Mouse (Mus musculus): ENCODE results near the gene Zfp53. TPM values are rescaled to one million over a fixed set of nuclear protein-coding genes. Genes with fewer than 3 reads are reported as not detected.

Gene Zfp53
- polyA plus RNA-seq, 1 experiment, result 2.2 TPM

DNA sequence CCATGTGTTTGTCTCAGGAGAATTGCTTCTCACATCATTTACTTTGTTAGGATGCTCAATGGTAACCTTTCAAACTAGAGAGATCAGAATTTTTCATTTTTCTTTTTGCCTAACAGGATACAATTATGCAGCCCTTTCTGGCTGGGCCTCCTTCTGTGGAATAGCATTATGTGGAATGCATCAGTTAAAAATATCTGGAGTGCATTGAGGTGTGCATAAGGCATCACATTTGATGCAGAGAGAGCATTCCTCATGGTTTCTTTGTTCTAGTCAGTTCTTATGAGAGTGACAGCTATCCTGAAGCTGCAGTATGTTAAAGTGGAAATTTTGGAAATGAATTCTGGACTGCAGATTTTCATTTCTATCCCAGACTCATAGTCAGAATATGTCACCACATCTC is 37.5 kb downstream of the Zfp53 start:
- no peaks in the 10 kb centered on the region for H3K36me3 ChIP-seq (ENCODE audit: control insufficient read depth, insufficient read depth, low read length)
- no peak overlapping the region for H3K27ac ChIP-seq (ENCODE audit: insufficient read depth, low read length)
- no peak for DNase-seq (ENCODE audit: low read depth in 1 of 2, low spot score in 2 of 2)
- no peak overlapping the region for H3K4me3 ChIP-seq (ENCODE audit: extremely low read depth, insufficient read depth, insufficient read length)
- no peaks in the 10 kb centered on the region; the same call in 1 of the 2 replicates for H3K4me1 ChIP-seq (ENCODE audit: control insufficient read depth, insufficient read depth, insufficient read length)
- TF ChIP-seq CTCF (IDR thresholded peaks at IDR 0.05; ENCODE audit: extremely low read depth, insufficient read depth, insufficient read length, insufficient replicate concordance) (no peak), POLR2A (IDR thresholded peaks at IDR 0.05; ENCODE audit: low read depth, low read length) (no peak)
- no peaks in the 10 kb centered on the region for H3K27me3 ChIP-seq (ENCODE audit: control insufficient read depth, insufficient read depth, low read length)

DNA sequence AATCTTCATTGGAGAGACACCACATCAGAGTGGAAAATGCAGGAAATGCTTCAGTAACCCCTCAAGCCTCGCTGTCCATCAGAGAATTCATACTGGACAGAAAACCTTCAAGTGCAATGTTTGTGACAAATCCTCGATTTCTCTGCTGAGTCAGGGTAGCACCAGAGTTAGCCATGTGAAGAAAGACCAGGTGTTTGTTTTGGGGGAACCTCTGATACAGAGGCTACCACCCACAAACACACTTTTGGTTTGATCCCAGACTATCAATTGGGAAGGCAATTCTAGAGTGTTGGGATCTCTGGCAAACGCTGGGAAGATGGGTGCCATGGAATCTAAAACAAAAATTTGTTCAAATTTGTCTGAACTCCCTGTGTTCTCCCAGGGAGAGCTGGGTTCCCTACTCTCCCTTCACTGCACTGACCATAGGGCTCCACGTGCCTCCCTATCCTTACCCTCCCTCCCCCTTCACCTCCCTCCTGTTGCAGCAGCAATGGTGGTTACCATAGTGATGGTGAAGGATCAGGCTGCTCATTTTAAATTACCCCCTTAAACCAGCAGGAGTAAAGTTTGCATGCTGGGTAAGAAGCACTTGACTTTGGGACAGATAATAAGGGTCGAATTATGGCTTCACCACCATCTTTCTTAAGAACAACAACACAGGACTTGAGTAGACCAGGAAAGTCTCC is 42.0 kb downstream of the Zfp53 start:
- Histone ChIP-seq H3K4me1 (ENCODE audit: control insufficient read depth, insufficient read depth, insufficient read length) (peaks cover 13% of the 10 kb centered on the region; the same call in 1 of the 2 replicates), H3K36me3 (ENCODE audit: control insufficient read depth, insufficient read depth, low read length) (no peaks in the 10 kb centered on the region), H3K27ac (ENCODE audit: insufficient read depth, low read length) (no peak overlapping the region), H3K27me3 (ENCODE audit: control insufficient read depth, insufficient read depth, low read length) (no peaks in the 10 kb centered on the region), H3K4me3 (ENCODE audit: extremely low read depth, insufficient read depth, insufficient read length) (no peak overlapping the region)
- TF ChIP-seq CTCF (IDR thresholded peaks at IDR 0.05; ENCODE audit: extremely low read depth, insufficient read depth, insufficient read length, insufficient replicate concordance), result no peak
- TF ChIP-seq POLR2A (IDR thresholded peaks at IDR 0.05; ENCODE audit: low read depth, low read length), result no peak
- DNase-seq (ENCODE audit: low read depth in 1 of 2, low spot score in 2 of 2), result no peak
- 81% methylated on average over 5 of the region's 5 CpGs for WGBS

GRCm38 (mm10) chr17:21531621-21532020 is 42.8 kb downstream of the Zfp53 start:
- 73% methylated on average over 5 of the region's 5 CpGs for WGBS
- Histone ChIP-seq H3K36me3 (ENCODE audit: control insufficient read depth, insufficient read depth, low read length) (no peaks in the 10 kb centered on the region), H3K27ac (ENCODE audit: insufficient read depth, low read length) (peak overlapping the region; percentile 69), H3K4me3 (ENCODE audit: extremely low read depth, insufficient read depth, insufficient read length) (peak overlapping the region; percentile 64; the same call in 1 of the 2 replicates), H3K27me3 (ENCODE audit: control insufficient read depth, insufficient read depth, low read length) (no peaks in the 10 kb centered on the region), H3K4me1 (ENCODE audit: control insufficient read depth, insufficient read depth, insufficient read length) (peaks cover 13% of the 10 kb centered on the region; the same call in 1 of the 2 replicates)
- no peak for DNase-seq (ENCODE audit: low read depth in 1 of 2, low spot score in 2 of 2)
- no peak for TF ChIP-seq POLR2A (IDR thresholded peaks at IDR 0.05; ENCODE audit: low read depth, low read length)
- TF ChIP-seq CTCF (IDR thresholded peaks at IDR 0.05; ENCODE audit: extremely low read depth, insufficient read depth, insufficient read length, insufficient replicate concordance), result no peak

GRCm38 (mm10) chr17:21532101-21532951 is 43.5 kb downstream of the Zfp53 start:
- peaks cover 13% of the 10 kb centered on the region; the same call in 1 of the 2 replicates for H3K4me1 ChIP-seq (ENCODE audit: control insufficient read depth, insufficient read depth, insufficient read length)
- peak overlapping the region; percentile 81 for H3K27ac ChIP-seq (ENCODE audit: insufficient read depth, low read length)
- H3K36me3 ChIP-seq (ENCODE audit: control insufficient read depth, insufficient read depth, low read length), result no peaks in the 10 kb centered on the region
- WGBS, result 3% methylated on average over 54 of the region's 54 CpGs
- peak overlapping the region; percentile 64 for H3K4me3 ChIP-seq (ENCODE audit: extremely low read depth, insufficient read depth, insufficient read length)
- DNase-seq (ENCODE audit: low read depth in 1 of 2, low spot score in 2 of 2), result peak in 1 of 2 experiments; percentile 51
- TF ChIP-seq POLR2A (IDR thresholded peaks at IDR 0.05; ENCODE audit: low read depth, low read length) (no peak; the same call in 1 of the 2 replicates), CTCF (IDR thresholded peaks at IDR 0.05; ENCODE audit: extremely low read depth, insufficient read depth, insufficient read length, insufficient replicate concordance) (peak; percentile 25; the same call in 1 of the 2 replicates)
- no peaks in the 10 kb centered on the region for H3K27me3 ChIP-seq (ENCODE audit: control insufficient read depth, insufficient read depth, low read length)

DNA sequence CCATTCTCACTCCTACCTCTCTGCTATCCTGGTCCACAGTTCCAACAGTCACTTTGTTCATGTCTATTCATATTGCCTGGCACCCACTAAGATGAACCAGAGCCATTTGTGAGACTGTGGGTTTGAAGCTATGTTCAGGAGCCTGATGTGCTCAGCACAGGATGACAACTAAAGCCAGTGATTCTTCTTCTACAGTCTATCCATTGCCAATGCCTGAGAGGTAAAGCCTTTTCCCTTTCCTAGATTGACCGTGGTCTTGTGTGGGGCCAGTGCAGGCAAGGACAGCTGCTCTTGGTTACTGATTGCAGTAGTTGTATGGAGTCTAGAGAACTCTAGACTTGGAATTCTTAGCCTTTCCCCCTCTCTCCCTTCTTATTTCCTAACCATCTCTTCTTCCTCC is 45.2 kb downstream of the Zfp53 start:
- Histone ChIP-seq H3K4me3 (ENCODE audit: extremely low read depth, insufficient read depth, insufficient read length) (no peak overlapping the region), H3K4me1 (ENCODE audit: control insufficient read depth, insufficient read depth, insufficient read length) (peaks cover 13% of the 10 kb centered on the region; the same call in 1 of the 2 replicates), H3K27ac (ENCODE audit: insufficient read depth, low read length) (peak overlapping the region; percentile 57; the same call in 1 of the 2 replicates), H3K36me3 (ENCODE audit: control insufficient read depth, insufficient read depth, low read length) (no peaks in the 10 kb centered on the region), H3K27me3 (ENCODE audit: control insufficient read depth, insufficient read depth, low read length) (no peaks in the 10 kb centered on the region)
- no peak for DNase-seq (ENCODE audit: low read depth in 1 of 2, low spot score in 2 of 2)
- TF ChIP-seq POLR2A (IDR thresholded peaks at IDR 0.05; ENCODE audit: low read depth, low read length) (no peak), CTCF (IDR thresholded peaks at IDR 0.05; ENCODE audit: extremely low read depth, insufficient read depth, insufficient read length, insufficient replicate concordance) (no peak)
- WGBS, result 92% methylated on average over 1 of the region's 1 CpGs

DNA sequence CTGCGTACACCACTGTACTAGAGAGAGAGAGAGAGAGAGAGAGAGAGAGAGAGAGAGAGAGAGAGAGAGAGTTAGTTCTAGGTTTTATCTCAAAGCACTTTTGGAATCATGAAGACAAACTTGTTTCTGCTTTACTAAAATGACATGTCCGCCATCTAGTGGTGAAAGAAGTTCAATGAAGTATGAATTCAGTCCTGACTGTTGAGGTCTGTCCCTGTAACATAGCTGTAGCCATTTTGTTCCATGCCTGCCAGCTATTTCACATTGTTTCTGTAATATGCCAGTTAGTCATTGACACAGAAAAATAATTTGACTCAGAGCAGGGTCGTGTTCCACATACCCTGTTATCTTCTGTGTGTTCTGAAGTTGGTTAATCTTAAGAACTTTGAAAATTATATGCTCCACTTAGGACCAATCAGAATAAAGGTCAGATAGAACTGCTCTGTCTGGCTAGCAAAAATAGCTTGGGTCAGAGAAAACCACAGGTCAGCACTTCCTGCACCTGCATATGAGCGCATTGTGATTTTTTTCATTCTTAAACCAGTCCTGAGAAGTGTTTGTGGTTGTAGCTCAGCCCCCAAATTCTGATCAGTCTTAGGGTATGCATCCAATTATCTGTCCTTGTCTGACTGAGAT is 45.8 kb downstream of the Zfp53 start:
- no peaks in the 10 kb centered on the region for H3K27me3 ChIP-seq (ENCODE audit: control insufficient read depth, insufficient read depth, low read length)
- H3K36me3 ChIP-seq (ENCODE audit: control insufficient read depth, insufficient read depth, low read length), result no peaks in the 10 kb centered on the region
- no peak for TF ChIP-seq CTCF (IDR thresholded peaks at IDR 0.05; ENCODE audit: extremely low read depth, insufficient read depth, insufficient read length, insufficient replicate concordance)
- TF ChIP-seq POLR2A (IDR thresholded peaks at IDR 0.05; ENCODE audit: low read depth, low read length), result no peak
- 0 out of 2 replicates have a peak overlapping the region, but pooled peaks have one; percentile 25 for H3K4me3 ChIP-seq (ENCODE audit: extremely low read depth, insufficient read depth, insufficient read length)
- 1% methylated on average over 4 of the region's 4 CpGs for WGBS
- H3K27ac ChIP-seq (ENCODE audit: insufficient read depth, low read length), result peak overlapping the region; percentile 87
- peak; percentile 20 to 82 for DNase-seq (ENCODE audit: low read depth in 1 of 2, low spot score in 2 of 2)
- H3K4me1 ChIP-seq (ENCODE audit: control insufficient read depth, insufficient read depth, insufficient read length), result peaks cover 13% of the 10 kb centered on the region; the same call in 1 of the 2 replicates
